Mouse (Mus musculus) embryonic facial prominence, embryonic 10.5 days (tissue): ENCODE measurements around the gene Vmn2r97. TPM values are rescaled to one million over a fixed set of nuclear protein-coding genes. Genes with fewer than 3 reads are reported as not detected.
"Not testable (repeated sequence)": the region's sequence is repeated elsewhere in the genome, so short reads cannot be mapped to it uniquely, and the experiment has no call there.

ENCODE experiments used
- DNase-seq: peaks from one replicate; pipeline ENCODE4 v3.0.0-alpha.2; 2017; ENCODE audit warnings: low spot score
- H3K27ac ChIP-seq: fragments of 300-500 bp; sonication (generic); replicated peaks from 2 replicates; pipeline ENCODE4 v1.5.1; 2016; ENCODE audit warnings: mild to moderate bottlenecking
- H3K27me3 ChIP-seq: fragments of 300-500 bp; sonication (generic); replicated peaks from 2 replicates; pipeline ENCODE4 v1.6.1; 2016; ENCODE audit warnings: low read depth, mild to moderate bottlenecking; ENCODE audit not compliant: poor library complexity, severe bottlenecking
- H3K36me3 ChIP-seq: fragments of 300-500 bp; sonication (generic); replicated peaks from 2 replicates; pipeline ENCODE4 v1.6.1; 2016; ENCODE audit warnings: mild to moderate bottlenecking, moderate library complexity
- H3K4me1 ChIP-seq: fragments of 300-500 bp; sonication (generic); 2 replicates; pipeline ENCODE4 v1.6.1; 2016
- H3K4me3 ChIP-seq: fragments of 300-500 bp; sonication (generic); 2 replicates; pipeline ENCODE4 v1.5.1; 2016; ENCODE audit warnings: mild to moderate bottlenecking, moderate library complexity
- H3K9me3 ChIP-seq: fragments of 300-500 bp; sonication (generic); 2 replicates; pipeline ENCODE4 v1.6.1; 2016; ENCODE audit warnings: mild to moderate bottlenecking
- WGBS: fragments of 180-500 bp; shearing (Covaris S2); methylation state at CpG from one replicate; pipeline ENCODE4 v1.1.7; 2016; 5-methylcytosine and 5-hydroxymethylcytosine counted together
- polyA plus RNA-seq: library from polyadenylated mRNA; unstranded; fragments of >200 nt; fragmentation: Nextera tagmentation; extraction: Ambion mirVana; gene quantifications from 2 replicates; pipeline ENCODE4 v1.2.1, GENCODE M21; 2016

The Vmn2r97 gene
- 0.19 and 0.21 TPM in 2 replicates for polyA plus RNA-seq

DNA sequence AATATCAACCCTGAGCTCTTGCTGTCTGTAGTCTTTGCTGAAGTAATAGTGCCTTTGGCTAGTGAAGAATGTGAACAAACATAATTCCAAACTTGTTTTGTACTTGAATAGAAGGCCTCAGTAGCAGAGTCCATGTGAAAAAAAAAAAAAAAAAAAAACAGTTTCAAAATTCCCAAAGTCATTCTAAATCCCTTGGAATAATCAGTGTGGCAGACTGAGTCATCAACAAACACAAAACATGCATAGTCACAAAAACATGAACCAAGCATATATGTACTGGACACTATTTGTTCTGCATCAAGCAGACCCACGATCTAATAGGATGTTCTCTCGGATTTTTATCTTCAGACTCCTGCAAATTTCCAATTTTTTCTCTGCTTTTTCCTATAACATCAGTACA lies at the start of gene Vmn2r97:
Gene Vmn2r97, plus strand, starts transcription at position 301 of the 400 bp plus-strand sequence.
- not testable (repeated sequence) for H3K4me1 ChIP-seq, H3K9me3 ChIP-seq, DNase-seq, H3K27me3 ChIP-seq, H3K36me3 ChIP-seq, H3K27ac ChIP-seq, H3K4me3 ChIP-seq
- 70% methylated on average over 2 of the region's 2 CpGs for WGBS

DNA sequence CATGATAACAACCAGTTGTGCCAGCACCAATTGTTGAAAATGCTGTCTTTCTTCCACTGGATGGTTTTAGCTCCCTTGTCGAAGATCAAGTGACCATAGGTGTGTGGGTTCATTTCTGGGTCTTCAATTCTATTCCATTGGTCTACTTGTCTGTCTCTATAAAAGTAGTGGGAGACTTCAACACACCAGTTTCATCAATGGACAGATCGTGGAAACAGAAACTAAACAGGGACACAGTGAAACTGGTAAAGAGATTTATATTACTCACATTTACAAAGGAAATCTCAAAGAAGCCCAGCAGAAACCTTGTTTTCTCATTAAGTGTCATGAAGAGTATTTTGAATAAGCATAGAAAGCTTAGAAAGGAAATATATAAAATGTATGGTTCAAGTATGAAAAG lies 31.7 kb upstream of the Vmn2r97 start:
- WGBS = 66% methylated on average over 2 of the region's 2 CpGs

DNA sequence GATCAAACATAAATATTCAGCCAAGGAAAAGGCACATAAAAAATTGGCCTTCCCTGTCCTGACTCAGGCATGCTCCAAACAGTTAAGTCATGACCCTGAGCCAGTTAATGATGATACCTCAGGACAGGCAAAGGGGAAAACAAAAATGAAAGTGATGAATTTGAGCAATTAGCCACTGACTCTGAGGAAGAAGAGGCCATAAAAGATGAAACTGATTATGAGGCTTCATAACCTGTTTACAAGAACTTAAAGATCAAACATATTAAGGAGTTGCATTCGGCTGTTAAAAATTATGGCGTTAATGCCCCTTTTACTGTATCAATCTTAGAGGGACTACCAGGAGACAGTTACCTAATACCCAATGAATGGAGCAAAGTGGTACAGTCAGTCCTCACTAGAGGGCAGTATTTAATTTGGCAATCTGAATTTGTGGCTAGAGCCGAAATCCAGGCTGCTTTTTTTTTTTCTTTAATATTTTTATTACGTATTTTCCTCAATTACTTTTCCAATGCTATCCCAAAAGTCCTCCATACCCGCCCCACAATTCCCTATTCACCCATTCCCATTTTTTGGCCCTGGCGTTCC lies 24.3 kb upstream of the Vmn2r97 start:
- Histone ChIP-seq H3K4me3 (no peak overlapping the region), H3K27me3 (no peaks in the 10 kb centered on the region), H3K4me1 (no peaks in the 10 kb centered on the region), H3K9me3 (peaks cover 22% of the 10 kb centered on the region), H3K27ac (no peak overlapping the region), H3K36me3 (no peaks in the 10 kb centered on the region)
- DNase-seq = no peak
- WGBS = 80% methylated on average over 6 of the region's 6 CpGs

More for the DNA sequence above, 31.7 kb upstream of the Vmn2r97 start:
- H3K27me3 ChIP-seq, H3K36me3 ChIP-seq, H3K4me3 ChIP-seq, DNase-seq, H3K27ac ChIP-seq, H3K4me1 ChIP-seq: not testable (repeated sequence)
- peaks cover 30% of the 10 kb centered on the region for H3K9me3 ChIP-seq

DNA sequence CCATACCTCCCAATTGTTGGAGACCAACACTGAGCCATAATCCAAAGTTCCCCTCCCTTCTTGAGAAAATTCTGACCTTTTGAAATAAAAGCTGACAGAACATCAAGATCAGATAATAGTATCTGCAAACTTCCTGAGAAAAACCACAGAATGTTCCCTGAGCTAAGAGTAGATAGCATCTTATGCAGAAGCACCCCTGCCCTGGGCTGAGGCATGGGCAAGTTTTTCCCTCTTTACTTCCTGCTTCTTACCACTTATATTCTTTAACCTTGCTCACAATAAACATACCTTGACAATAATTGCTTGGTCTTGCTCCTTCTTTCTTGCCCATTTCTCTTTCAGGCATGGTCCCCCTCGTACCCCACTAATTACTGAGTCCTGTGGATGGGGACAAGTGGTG lies 43.7 kb downstream of the Vmn2r97 start:
- WGBS = 74% methylated on average over 1 of the region's 1 CpGs
- H3K4me3 ChIP-seq, H3K27ac ChIP-seq, H3K27me3 ChIP-seq, H3K4me1 ChIP-seq, DNase-seq, H3K36me3 ChIP-seq: not testable (repeated sequence)
- peaks cover 81% of the 10 kb centered on the region for H3K9me3 ChIP-seq

DNA sequence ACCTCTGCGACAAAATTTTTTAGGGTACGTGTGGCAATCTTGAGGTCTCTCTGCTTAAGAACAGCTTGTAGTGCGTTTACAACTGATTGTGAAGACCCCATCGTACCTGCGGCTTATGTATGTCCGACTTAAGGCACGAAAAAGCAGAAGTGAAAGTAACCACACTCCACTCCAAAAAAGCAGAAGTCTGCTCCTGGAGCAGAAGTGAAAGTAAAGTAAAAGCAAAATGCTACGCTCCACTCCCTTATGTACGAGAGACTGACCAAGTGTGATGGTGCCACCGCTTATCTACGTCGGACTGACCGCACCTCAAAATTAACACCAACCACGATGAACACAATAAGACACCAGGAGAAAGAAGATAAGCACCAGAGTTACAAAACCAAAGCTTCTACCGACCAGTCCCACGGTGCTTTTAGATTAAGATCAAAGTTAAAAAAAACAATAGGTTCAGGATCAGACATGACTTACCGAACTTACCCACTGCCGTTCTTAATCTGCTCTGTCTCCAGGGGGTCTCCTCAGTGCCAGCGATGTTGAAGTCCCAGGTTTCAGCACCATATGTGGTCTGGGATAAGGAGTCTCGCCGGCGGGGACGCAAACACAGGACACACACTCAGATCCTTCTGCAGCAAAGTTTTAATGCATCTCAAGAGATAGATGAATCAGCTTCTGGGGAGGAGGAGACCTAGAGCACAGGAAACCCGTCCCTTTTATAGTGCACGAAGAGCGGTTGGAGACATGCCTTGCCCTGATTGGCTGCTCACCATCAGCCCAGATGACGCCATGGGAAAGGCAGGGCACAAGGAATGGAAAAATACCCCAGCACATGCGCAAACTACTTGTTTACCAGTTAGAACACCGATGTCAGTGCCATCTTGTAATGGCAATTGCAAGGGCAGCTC lies 54.5 kb downstream of the Vmn2r97 start:
- WGBS = 90% methylated on average over 29 of the region's 29 CpGs
- peaks cover 49% of the 10 kb centered on the region for H3K9me3 ChIP-seq

More for the DNA sequence above, 54.5 kb downstream of the Vmn2r97 start:
- Histone ChIP-seq H3K4me3 (no peak overlapping the region), H3K27me3 (no peaks in the 10 kb centered on the region), H3K27ac (no peak overlapping the region), H3K4me1 (no peaks in the 10 kb centered on the region), H3K36me3 (no peaks in the 10 kb centered on the region)
- DNase-seq = no peak

Other genes with a start within 250 kb of the Vmn2r97 start
- not detected in 2 replicates for gene Vmn2r98, start 139.2 kb downstream of the Vmn2r97 start, polyA plus RNA-seq